Mouse (Mus musculus) ES-E14 (cell line): ENCODE results near the gene Egr4.

Source experiments
- CHD2 ChIP-seq: IDR thresholded peaks from 2 replicates; pipeline ENCODE4 v1.6.1; 2014; ENCODE audit warnings: mild to moderate bottlenecking, low read depth, low read length, inconsistent platforms
- MAFK ChIP-seq: IDR thresholded peaks from 2 replicates; pipeline ENCODE4 v1.6.1; 2014; ENCODE audit warnings: mild to moderate bottlenecking, low read depth, low read length, inconsistent platforms; ENCODE audit not compliant: insufficient read depth

- TF ChIP-seq CHD2 (no peak), MAFK (no peak)
Measured at GRCm38 (mm10) chr6:85502103-85502910, 11.1 kb downstream of the Egr4 start.
